Mouse (Mus musculus): ENCODE data around the gene Nexn.

Gene Nexn

DNA sequence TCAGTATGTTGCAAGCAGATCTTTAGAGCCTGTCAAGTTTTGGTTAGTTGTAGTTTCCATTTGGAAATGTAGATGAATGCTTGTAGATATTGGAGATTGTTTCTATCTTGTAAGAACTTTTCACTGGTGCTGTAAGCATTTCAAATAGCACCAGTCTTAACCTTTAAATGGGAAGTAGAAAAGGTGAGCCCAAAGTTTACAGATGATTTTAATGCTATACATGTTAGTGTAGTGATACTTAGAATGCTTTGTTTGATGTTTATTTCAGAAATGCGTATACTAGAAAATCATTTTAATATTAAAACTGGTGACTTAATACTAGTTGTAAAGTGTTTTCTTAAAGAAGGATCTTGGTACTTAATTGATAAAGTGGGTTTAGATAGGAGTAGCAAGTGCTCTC lies 30.3 kb downstream of the Nexn start:
- no peak for DNase-seq (ENCODE audit: low spot score)

DNA sequence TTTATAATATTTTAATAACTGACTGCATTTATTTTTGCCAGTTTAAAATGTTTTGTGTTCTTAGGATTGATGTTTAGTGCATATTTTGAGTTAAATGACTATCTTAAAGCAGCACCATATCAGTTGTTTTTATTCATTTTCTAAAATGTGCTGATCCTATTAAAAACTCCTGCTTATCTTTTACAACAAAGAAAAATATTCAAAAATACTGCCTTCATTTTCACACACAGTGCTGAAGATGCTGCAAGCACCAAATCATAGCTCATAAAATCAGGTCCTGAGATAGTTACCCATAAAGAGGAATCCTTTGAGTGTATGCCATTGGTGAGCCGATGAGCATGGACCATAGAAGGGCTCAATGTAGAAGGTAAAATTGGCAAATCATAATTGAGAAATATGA lies 30.9 kb downstream of the Nexn start:
- DNase-seq (ENCODE audit: low spot score): no peak

DNA sequence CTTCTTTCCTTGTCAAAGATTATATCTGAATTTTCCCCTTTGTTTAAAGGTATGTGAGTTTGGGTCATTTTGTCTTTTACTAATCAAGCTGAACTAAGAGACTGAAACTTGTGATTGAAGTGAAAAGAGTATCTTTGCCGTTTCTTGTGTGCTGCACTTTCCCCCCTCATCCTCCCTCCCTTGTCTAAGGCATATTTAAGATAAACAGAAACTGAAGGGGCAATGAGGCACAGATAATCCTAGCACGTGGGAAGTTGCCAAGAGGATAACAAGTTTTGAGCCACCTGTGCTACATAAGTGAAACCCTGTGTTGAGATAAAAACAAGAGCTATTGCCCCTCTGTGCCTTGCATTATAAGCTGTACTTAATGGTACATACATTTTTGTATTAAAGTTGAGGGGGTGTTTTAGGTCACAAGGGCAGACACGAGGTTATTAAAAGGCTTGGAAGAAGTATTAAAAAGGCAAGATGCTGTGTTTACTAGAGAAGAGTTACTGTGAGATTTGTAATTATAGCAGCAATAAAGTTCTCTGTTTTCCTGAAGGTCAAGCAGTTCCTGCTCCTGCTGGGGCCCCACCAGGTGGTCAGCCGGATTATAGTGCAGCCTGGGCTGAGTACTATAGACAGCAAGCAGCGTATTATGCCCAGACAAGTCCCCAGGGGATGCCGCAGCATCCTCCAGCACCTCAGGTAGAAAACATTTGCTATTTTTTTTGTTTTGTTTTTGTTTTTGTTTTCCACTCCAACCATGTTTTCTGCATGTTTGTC lies 34.6 kb downstream of the Nexn start:
- no peak for DNase-seq (ENCODE audit: low spot score)

DNA sequence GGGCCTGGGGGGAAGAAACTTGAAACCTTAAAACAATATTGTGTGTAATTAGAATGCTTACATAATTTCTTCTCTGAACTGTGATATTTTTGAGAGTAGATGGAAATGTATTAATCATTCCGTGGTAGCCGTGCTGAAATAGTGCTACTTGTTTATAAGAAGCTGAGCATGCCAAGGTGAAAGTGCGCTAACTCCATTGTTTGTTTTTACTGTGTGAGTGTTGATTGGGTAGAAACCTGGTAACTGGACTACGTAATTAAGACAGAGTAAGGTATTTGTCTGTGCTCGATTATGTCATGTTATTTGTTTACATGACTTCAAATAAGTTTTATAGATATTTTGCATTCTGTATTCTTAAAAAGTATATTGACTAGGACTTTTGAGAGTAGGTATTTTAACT lies 36.9 kb downstream of the Nexn start:
- DNase-seq (ENCODE audit: low spot score): no peak

DNA sequence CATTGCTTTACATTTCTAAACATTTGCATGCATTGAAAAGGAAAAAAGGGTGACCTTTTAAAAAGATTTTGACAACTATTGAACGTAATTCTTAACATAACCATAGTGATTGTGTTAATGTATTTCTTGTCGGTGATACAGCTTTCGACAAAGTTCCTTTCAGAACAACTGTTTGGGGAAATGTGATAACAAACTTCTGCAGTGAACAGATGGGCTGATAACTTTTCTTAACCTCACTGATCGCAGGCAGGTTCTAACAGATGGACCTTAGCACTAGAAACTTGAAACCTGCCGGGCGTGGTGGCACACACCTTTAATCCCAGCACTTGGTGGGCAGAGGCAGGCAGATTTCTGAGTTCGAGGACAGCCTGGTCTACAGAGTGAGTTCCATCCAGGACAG lies 37.3 kb downstream of the Nexn start:
- DNase-seq (ENCODE audit: low spot score): no peak

DNA sequence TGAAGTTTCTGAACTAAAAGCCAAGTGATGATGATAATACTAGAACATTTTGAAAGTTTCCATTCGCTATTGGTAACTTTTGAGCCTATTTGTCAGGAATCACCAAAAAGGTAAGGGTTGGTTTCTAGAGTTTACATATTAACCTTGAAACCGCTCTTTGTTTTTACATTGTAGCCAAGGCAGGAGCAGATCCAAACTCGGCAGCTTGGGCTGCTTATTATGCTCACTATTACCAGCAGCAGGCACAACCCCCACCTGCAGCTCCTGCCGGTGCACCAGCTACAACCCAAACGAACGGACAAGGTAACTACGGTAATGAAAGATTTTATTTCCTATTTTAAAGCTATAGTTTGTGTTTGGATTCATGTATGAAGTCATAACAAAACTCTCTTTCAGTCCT lies 40.2 kb downstream of the Nexn start:
- DNase-seq (ENCODE audit: low spot score): no peak

DNA sequence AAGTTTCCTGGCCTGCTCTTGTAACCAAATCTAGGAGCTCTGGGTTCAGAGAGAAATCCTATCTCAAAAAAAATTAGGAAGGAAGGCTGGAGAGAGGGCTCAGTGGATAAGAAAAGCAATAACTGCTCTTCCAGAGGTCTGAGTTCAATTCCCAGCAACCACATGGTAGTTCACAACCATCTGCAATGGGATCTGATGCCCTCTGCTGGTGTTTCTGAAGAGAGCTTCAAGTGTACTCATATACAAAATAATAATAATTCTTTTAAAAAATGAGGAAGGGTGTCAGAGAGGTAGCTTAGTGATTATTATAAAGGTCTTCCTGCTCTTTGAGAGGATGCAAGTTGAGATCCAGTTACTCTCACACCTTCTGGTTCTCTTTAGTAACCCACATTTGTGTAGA lies 41.2 kb downstream of the Nexn start:
- DNase-seq (ENCODE audit: low spot score): no peak

DNA sequence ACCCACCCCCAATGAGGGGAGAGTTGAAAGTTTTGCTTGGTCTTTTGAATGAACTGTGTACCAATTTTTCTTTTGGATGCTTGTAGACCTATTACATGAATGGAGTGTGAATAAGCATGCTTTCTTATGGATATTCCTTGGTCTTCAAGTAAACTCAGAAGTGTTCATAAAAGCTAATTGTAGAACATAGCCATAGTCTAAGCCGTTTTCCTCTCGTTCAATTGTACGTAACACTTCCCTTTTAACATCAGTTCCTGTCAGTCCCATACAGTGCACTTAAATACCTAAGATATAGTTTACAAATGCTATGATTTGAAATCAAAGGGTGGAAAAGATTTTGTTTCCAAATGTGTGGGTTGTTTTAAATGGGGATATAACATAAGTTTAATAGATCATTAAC lies 52.7 kb downstream of the Nexn start:
- no peak for DNase-seq (ENCODE audit: low spot score)

DNA sequence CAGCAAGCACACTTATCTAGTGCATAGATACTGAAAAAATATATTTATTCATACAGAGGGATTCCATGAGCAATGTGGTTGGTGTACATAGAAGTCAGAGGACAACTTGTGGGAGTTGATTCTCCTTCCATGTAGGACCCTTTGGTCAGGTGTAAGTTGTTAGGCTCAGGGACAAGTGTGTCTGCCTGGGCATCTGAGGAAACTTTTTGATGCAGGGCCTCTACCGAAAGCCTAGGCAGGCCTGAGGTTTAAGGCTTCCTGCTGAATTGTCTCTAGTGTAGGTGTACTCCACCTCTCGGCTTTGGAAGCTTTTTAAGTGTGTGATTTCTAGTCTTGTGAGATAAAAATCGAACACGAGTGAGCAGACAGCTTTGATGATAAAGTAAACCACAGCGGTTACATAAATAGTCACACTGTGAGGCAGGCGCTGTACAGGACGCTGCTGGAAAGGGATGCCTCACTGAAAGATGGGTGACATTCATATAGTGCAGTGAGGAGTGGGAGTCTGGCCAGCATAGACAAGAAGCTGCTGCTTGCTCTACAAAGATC lies 54.3 kb downstream of the Nexn start:
- DNase-seq (ENCODE audit: low spot score): no peak

DNA sequence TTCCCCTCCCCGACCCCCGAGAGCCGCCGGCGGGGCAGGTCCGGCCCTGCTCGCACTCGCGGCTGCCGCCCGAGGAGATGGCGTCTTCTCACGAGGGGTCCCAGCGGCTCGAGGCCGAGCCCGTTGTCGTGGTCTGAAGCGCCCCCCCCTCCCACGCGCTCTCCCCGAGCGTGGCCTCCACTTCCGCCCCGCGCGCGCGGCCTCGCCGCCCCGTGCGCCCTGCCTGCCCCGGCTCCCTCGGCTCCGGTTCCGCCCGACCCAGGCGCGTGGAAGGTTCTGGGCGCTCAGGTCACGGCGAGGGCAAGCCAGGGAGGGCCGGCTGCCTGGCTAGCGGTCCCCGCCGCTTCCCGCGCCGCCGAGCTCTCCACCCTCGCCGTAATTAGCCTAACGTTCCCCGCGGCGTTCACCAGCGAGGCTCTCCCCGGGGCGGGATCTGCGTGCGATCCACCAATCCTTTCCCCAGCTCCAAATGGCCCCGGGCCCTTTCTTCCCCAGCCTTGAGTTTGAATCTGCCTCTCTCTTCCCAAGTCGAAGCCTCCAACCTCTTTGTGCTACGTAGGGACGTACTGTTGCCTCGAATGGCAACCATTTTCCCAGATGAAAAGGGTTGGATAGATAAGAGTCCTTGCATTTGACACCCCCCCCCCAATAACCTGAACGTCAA lies 55.3 kb downstream of the Nexn start:
- DNase-seq (ENCODE audit: low spot score): peak; percentile 55

DNA sequence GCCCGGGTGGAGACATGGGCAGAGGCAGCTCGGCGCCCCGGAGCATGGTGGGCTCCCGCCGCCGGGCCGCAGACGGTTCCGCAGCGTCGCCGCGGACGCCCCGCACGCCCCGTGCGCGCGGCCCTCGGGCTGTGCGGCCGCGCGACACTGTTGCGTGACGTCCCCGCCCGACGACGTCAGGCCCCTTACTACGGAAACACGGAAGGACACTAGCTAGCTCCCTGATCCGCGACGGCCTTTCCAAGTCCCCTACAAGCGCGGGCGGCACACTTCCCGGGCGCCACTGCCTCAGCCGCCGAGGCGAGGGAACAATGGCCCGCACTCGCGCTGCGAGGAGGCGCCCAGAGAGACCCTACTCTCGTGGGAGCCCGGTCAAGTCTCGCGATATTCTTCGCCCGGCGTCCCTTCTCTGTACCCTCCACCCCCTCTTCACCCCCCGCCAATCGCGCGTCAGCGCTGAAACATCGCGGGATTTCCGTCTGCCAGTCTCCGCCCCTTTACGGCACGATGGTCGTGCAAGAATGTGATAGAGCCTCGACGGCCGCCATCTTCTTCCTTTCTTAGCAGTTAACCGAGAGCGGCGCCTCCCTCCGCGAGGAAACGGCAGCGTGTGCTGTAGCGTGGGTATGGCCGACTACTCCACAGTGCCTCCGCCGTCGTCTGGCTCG lies 56.0 kb downstream of the Nexn start, which contains the start of the genes Dnajb4 and Fubp1:
TSS of gene Dnajb4 (minus strand) at position 336 of the 668 bp plus-strand sequence.
TSS of gene Fubp1 (plus strand) at position 456 of the 668 bp plus-strand sequence.
- peak; percentile 100 for DNase-seq (ENCODE audit: low spot score)

DNA sequence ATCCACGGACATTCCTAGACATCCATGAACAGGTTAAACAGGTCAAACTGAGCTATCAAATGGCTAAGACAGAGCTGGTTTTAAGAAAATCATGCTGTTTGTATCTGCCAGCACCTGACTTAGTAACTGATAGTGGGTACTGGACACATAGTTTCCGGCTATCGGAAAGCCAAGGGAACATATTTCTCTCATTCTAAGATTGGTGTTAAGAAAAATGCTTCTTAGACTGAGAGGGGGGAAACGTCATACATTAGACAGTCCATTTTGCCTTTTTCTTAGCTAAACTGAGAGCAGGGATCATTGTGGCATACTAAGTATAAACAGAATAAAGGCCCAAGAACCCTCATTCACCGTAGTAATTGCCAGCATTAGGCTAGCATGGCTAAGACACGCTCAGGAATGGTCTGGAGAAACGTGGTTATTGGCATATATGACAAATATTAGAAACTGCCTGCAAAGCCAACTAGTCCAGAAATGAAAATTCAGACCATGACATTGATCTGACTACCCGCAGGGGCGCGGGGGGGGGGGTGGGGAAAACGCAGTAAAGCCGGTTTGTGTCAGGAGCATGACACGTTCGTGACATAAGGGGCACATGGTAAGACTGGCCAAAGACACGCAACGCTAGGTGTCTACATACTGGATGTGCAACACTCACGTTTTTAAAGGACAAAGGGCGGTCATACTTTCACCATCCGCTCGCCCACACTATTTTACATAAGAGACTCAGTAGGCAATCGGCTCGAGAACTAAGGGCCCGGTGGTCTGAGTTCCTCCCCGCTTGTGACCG lies 56.8 kb downstream of the Nexn start:
- no peak for DNase-seq (ENCODE audit: low spot score)

DNA sequence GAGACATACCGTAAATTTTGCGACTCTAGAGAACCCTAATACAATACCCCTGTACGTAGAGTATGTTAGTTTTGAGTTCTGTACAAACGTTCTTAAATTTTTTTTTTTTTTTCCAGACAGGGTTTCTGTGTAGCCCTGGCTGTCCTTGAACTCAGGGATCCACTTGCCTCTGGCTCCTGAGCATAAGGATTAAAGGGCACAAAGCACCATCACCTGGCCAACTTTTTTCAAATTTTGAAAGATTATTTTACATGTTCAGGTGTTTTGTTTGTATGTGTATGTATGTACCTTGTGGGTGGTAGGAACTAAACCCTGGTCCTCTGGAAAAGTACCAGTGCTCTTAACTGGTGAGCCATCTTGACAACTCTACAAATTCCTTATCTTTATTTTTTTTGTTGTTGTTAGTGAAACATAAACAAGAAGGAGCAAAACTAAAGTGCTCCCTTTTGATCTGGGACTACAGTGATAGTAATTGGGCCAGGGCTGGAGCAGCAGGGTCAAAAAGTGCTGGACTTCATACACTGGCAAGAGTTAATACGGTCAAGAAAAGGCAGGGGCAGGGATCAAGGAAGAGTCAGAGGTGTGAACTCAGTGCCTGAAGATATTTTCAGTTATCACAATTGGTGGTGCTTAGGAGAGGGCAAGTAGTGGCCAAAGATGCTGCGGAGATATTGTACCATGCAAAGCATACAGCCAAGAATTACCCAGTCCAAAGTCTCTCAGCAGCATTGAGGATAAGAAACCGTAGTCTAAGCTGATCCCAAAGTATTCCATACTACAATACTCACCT lies 57.9 kb downstream of the Nexn start:
- DNase-seq (ENCODE audit: low spot score): no peak

DNA sequence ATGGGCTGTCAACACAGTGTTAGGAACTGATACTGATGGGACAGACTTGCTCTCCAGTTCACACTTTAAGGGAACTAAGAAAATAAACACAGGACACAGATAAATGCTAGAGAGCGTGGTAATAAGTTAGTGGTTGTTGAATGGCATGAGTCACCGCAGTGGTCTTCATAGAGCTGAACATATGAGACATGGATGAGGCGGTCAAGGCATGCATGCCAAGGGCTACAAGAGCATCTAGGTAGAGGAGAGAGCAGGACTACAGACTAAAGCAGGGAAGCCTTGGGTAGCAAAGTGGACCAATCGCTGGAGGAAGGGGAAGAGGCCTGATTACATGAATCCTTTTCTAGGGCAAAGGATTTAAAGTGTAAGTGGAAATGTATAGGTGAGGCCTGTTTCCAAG lies 59.0 kb downstream of the Nexn start:
- no peak for DNase-seq (ENCODE audit: low spot score)

DNA sequence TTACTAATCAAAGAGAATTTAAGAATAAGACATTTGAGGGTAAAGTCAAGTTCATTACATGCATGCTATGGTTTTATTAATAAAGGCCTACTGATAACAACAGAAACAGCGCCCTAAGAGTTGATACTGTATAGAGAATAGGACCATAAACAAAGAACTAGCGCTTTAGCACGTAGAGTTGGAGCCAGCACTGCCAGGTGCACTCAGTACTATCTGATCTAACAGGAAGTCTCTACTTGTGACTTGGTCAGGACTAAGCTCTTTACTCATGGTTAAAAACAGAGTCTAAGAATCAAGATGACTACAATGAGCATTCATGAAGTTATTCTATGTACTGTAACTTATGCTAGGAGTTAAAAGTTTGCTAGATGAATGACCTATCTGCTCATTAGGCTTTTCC lies 61.6 kb downstream of the Nexn start:
- no peak for DNase-seq (ENCODE audit: low spot score)

DNA sequence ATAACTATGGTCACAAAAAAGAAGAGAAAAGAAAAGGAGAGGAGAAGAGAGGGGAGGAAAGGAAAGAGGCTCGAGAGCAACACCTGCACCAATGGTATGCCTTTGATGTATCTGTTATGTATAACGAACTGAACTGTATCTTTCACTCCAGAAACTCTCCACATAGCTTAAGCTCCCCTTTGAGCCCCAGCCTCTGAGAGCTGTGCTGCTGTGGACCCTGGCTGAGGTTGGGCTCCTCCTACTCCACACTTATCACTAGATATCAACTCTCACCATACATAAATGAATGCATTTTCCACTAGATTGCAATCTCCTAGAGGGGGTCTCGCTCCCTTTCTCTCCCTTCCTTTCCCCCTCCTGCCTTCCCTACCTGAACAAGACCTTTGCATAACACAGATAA lies 62.2 kb downstream of the Nexn start:
- no peak for DNase-seq (ENCODE audit: low spot score)

DNA sequence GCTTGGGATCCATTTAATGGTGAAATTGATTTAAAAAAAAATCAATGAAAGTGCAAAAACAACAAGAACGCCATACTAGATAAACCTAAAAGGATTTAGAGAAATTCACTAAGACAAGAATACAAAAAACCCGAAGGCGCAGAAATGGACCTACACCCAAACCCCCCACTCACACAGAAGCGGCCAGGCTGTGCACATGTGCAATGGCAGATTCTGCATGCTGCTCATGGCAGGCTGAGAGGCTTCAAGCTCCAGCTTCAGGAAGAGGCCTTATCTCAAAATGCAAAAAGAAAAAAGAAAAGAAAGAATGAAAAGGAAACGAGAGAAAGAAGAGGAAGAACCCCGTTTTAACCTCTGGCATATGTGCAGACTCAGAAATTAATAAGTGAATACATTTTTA lies 62.7 kb downstream of the Nexn start:
- DNase-seq (ENCODE audit: low spot score): no peak

DNA sequence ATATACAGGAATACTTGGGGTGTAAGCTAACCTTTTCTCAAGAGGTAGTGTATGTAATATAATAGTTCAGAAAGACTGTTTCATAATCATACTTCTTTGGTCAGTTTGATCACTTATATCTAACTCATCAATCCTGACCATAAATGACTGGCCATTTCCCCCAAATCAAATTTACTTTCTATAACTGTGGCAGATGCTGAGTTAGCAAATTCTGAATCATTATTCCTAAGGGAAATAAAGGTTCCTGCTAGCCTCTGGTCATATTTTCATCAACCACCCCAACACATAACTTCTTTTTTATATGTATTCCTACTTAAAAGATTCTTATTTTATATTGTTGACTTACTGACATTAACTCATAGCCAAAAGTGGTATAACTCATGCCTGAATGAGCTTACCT lies 63.2 kb downstream of the Nexn start:
- no peak for DNase-seq (ENCODE audit: low spot score)

DNA sequence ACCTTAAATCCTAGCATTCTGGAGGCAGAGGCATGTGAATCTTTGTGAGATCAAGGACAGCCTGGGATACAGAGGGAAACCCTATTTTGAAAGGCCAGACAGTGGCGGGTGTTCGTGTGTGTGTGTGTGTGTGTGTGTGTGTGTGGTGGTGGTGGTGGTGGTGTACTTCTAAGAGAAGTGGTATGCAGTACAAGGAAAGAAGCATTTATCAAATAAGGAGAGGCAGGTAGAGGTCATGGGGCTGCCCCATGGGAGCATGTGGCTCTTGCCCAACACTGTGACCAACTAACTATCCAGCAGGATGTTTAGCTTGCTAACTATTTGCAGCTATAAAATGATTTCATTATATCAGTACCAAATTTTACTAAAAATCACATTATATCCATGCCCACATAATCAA lies 64.5 kb downstream of the Nexn start:
- no peak for DNase-seq (ENCODE audit: low spot score)

DNA sequence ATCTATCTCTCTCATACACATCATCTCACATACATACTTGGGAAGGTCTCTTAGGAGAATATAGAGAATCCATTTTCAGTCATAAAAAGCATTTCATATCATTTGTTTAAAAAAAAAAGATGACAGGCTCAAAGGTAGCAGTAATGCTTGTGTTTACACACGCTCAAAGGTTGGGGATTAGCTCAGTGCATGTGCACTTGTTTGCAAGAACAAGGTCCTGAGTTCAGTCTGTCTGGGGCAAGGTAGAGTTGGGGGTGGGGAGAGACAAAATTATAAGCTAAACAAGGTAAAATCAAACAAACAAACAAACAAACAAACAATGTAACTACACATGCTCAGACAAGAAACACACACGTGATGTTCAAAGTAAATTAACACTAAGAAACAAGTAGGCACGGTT lies 65.0 kb downstream of the Nexn start:
- no peak for DNase-seq (ENCODE audit: low spot score)

DNA sequence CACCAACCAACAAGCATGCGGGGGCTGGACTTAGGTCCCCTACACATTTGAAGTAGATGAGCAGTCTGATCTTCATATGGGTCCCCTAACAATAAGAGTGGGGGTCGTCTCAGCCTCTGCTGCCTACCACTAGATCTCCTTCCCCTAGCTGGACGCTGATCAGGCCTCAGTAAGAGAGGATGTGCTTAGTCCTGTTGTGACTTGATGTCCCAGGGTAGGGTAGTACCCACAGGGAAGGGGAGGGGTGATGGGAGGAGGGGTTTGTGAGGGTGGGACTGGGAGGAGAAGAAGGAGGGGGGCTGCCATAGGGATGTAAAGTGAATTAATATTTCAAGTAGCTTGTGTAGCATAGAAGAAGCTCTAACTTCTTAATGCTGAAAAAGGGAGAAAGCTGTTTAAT lies 67.0 kb downstream of the Nexn start:
- DNase-seq (ENCODE audit: low spot score): no peak
